Mouse (Mus musculus) retina, postnatal 1 day (tissue): ENCODE measurements around the gene Taf8.

Source experiments
- DNase-seq: peaks from one replicate; pipeline ENCODE4 v3.0.0-alpha.2; 2012

Taf8 gene

GRCm38 (mm10) chr17:47450880-47451565, 51.1 kb downstream of the Taf8 start:
- no peak for DNase-seq

- no peak for DNase-seq
These were observed 51.9 kb downstream of the Taf8 start for GRCm38 (mm10) chr17:47450239-47450638.

GRCm38 (mm10) chr17:47449432-47449831, 52.7 kb downstream of the Taf8 start:
- DNase-seq = no peak

GRCm38 (mm10) chr17:47448523-47449372, 53.3 kb downstream of the Taf8 start:
- no peak for DNase-seq

GRCm38 (mm10) chr17:47446561-47446960, 55.5 kb downstream of the Taf8 start:
- DNase-seq = no peak

GRCm38 (mm10) chr17:47446025-47446424, 56.1 kb downstream of the Taf8 start:
- no peak for DNase-seq

GRCm38 (mm10) chr17:47445518-47445917, 56.6 kb downstream of the Taf8 start:
- no peak for DNase-seq

- DNase-seq = no peak
These were observed 58.0 kb downstream of the Taf8 start for GRCm38 (mm10) chr17:47444113-47444512.

GRCm38 (mm10) chr17:47442271-47442670, 59.8 kb downstream of the Taf8 start:
- no peak for DNase-seq

GRCm38 (mm10) chr17:47441296-47442051, 60.6 kb downstream of the Taf8 start:
- peak; percentile 52 for DNase-seq

GRCm38 (mm10) chr17:47440359-47440890, 61.7 kb downstream of the Taf8 start:
- peak; percentile 44 for DNase-seq

GRCm38 (mm10) chr17:47439396-47440028, 62.6 kb downstream of the Taf8 start:
- no peak for DNase-seq

GRCm38 (mm10) chr17:47438611-47439010, 63.5 kb downstream of the Taf8 start:
- DNase-seq = no peak

GRCm38 (mm10) chr17:47436907-47437547, 65.1 kb downstream of the Taf8 start, which contains the start of gene 1700001C19Rik:
1700001C19Rik (minus strand) TSS chr17:47437376.
- no peak for DNase-seq

- DNase-seq = no peak
These were observed 65.8 kb downstream of the Taf8 start, which contains the start of gene AI661453 for GRCm38 (mm10) chr17:47436156-47436906. AI661453 (plus strand) TSS chr17:47436615.
